Mouse (Mus musculus): ENCODE measurements around the gene H2-DMb2. TPM values are rescaled to one million over a fixed set of nuclear protein-coding genes. Genes with fewer than 3 reads are reported as not detected.
"Not testable (repeated sequence)": the region's sequence is repeated elsewhere in the genome, so short reads cannot be mapped to it uniquely, and the experiment has no call there.

Gene H2-DMb2
- polyA plus RNA-seq, 1 experiment from 2014 or later = 0.24 TPM

DNA sequence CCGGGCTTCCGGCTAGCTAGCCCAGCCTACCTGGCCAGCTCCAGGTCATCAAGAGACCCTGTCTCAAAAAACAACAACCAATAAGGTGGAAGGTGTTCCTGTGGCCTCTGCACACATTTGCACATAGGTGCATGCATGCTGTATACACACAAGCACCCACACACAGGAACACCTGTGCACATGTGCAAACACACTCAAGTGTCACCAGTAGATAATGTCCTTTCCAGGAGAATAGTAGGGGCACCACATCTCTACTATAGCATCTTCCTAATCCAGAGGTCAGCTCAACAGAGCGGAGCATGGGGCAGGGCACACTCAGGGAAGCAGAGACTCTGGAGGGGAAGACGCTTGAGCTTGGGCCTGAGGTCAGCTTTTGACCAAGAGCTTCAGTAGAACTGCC lies 1.1 kb downstream of the H2-DMb2 start:
- H3K27me3 ChIP-seq (ENCODE audit: insufficient read depth, poor library complexity, severe bottlenecking) = peaks cover 24% of the 10 kb centered on the region
- H3K9me3 ChIP-seq; DNase-seq (ENCODE audit: low spot score); H3K4me3 ChIP-seq; H3K36me3 ChIP-seq; H3K27ac ChIP-seq: not testable (repeated sequence)
- WGBS = 89% methylated on average over 4 of the region's 4 CpGs
- H3K4me1 ChIP-seq (replicated peaks) = peaks cover 26% of the 10 kb centered on the region

DNA sequence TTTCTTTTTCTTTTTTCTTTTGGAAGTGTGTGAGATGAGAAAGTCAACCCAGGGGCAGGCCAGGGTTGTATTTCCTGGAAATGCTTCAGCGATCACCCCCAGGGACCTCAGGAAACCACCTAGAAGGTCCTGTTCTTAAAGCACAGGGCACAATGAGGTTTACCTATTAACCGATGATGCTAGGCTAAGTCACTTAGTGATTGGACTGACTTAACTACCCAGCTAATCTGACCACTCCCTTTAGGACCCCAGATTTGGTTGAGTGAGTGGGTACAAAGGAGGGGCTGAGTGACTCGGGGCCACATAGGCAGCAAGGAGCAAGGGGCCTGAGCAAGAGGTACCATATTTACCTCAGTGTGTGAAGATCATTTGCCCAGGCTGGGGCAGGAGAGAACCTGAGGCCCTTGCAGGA lies 1.9 kb downstream of the H2-DMb2 start:
- Histone ChIP-seq H3K9me3 (no peaks in the 10 kb centered on the region), H3K27me3 (ENCODE audit: insufficient read depth, poor library complexity, severe bottlenecking) (peaks cover 16% of the 10 kb centered on the region), H3K36me3 (no peaks in the 10 kb centered on the region), H3K27ac (no peak overlapping the region), H3K4me3 (no peak overlapping the region), H3K4me1 (replicated peaks) (peaks cover 19% of the 10 kb centered on the region)
- no peak for DNase-seq (ENCODE audit: low spot score)
- WGBS = 76% methylated on average over 3 of the region's 3 CpGs

DNA sequence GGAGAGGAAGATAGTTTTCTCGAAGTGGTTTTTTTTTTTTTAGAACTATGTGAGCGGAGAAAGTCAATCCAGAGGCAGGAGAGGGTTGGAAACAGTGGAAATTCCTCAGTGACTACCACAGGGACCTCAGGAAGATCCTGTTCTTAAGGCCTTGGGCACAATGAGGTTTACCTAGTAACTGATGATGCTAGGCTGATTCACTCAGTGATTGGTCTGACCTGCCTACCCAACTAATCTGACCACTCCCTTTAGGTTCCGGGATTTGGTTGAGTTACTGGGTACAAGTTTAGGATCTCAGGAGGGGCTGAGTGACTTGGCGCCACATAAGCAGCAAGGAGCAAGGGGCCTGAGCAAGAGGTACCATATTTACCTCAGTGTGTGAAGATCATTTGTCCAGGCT lies 9.8 kb downstream of the H2-DMb2 start, which contains the start of gene H2-DMb1:
H2-DMb1 (plus strand) TSS at position 150 of the 400 bp plus-strand sequence.
- Histone ChIP-seq H3K27me3 (ENCODE audit: insufficient read depth, poor library complexity, severe bottlenecking) (no peaks in the 10 kb centered on the region), H3K4me3 (no peak within 1 kb of the TSS), H3K36me3 (no peaks in the 10 kb centered on the region), H3K9me3 (no peaks in the 10 kb centered on the region), H3K27ac (no peak within 1 kb of the TSS), H3K4me1 (replicated peaks) (no peaks in the 10 kb centered on the region)
- DNase-seq (ENCODE audit: low spot score) = no peak
- WGBS = 62% methylated on average over 4 of the region's 4 CpGs

DNA sequence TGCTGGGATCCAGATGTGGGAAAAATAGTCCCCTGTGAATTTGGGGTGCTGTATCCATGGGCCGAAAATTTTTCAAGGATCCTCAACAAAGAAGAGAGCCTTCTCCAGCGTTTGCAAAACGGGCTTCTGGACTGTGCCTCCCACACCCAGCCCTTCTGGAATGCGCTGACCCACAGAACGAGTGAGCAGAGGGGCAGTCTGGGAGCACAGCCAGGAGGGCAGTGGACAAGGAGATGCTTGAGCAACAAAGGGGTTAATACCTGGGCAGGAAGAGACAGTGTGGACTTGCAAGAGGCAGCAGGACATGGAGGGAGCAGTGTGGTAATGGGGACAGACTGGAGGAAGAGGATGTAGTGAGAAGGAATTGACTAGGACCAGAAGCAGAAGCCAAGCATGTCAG lies 12.4 kb downstream of the H2-DMb2 start:
- no peaks in the 10 kb centered on the region for H3K27me3 ChIP-seq (ENCODE audit: insufficient read depth, poor library complexity, severe bottlenecking)
- no peak for DNase-seq (ENCODE audit: low spot score)
- H3K9me3 ChIP-seq = no peaks in the 10 kb centered on the region
- H3K27ac ChIP-seq = no peak overlapping the region
- WGBS = 64% methylated on average over 5 of the region's 5 CpGs
- no peaks in the 10 kb centered on the region for H3K4me1 ChIP-seq (replicated peaks)
- no peak overlapping the region for H3K4me3 ChIP-seq
- H3K36me3 ChIP-seq = no peaks in the 10 kb centered on the region

DNA sequence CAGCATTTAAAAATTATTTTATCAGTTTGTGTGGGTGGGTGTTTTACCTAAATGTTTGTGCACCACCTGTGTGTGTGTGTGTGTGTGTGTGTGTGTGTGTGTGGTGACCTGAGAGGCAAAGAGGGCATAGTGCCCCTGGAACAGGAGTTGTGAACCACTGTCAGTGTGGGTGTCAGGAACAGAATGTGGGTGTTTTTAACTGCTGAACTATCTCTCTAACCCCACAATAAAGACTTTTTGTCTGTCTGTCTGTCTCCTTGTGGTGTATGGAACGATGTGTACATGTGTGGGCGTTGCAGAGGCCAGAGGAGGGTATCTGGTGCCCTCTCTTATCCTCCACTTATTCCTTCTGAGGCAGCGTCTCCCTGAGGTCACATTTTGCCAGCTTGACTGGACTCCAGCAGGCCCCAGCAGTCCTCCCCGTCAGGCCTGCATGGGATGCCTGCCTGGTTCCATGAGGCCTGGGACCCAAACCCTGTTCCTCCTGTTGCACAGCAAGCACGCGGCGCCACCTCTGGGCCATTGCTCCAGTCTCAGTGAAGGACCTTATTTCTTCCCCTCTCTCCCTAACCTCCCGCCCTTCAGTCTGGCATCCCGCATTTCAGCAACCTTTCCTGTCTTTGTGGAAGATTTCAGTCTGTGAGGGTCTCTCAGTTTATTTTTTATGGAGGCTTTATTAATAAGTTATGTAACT lies 21.2 kb downstream of the H2-DMb2 start:
- Histone ChIP-seq H3K4me1 (replicated peaks) (no peaks in the 10 kb centered on the region), H3K9me3 (0 out of 2 replicates have a peak, but pooled peaks cover 4% of the 10 kb centered on the region)
- DNase-seq (ENCODE audit: low spot score) = no peak

DNA sequence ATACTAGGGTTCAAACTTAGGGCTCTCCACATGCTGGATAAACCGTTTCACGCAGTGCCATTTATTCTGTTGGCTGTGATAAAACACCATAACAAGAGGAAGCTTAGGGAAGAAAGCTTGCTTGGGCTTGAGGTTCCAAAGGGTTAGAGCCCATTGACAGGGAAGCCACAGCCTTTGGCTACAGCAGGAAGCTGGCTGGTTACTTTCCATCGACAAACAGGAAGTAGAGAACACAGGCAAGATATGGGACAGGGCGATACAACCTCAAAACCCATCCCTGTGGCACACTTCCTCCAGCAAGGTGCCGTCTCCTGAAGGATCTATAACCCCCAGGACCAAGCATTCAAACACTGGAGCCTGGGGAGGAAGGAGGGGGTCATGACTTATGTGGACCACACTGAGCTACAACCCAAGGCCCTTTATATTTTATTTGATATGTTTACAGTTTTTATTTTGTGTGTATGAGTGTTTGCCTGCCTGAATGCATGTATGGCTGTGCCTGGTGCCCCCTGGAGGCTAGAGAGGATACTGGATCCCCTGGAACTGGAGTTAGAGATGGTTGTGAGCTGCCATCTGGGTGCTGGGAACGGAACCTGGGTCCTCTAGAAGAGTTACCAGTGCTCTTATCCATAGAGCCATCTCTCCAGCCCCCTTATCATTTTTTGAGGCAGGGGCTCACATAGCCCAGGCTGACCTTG lies 22.1 kb downstream of the H2-DMb2 start:
- 86% methylated on average over 6 of the region's 6 CpGs for WGBS
- Histone ChIP-seq H3K9me3 (0 out of 2 replicates have a peak, but pooled peaks cover 4% of the 10 kb centered on the region), H3K4me3 (no peak overlapping the region), H3K27ac (no peak overlapping the region), H3K4me1 (replicated peaks) (no peaks in the 10 kb centered on the region), H3K27me3 (ENCODE audit: insufficient read depth, poor library complexity, severe bottlenecking) (no peaks in the 10 kb centered on the region; the same call in 1 of the 2 replicates), H3K36me3 (no peaks in the 10 kb centered on the region)
- no peak for DNase-seq (ENCODE audit: low spot score)

More for the DNA sequence above, 21.2 kb downstream of the H2-DMb2 start:
- Histone ChIP-seq H3K27ac (no peak overlapping the region), H3K4me3 (no peak overlapping the region), H3K36me3 (no peaks in the 10 kb centered on the region), H3K27me3 (ENCODE audit: insufficient read depth, poor library complexity, severe bottlenecking) (no peaks in the 10 kb centered on the region; the same call in 1 of the 2 replicates)
- 40% methylated on average over 9 of the region's 9 CpGs for WGBS

DNA sequence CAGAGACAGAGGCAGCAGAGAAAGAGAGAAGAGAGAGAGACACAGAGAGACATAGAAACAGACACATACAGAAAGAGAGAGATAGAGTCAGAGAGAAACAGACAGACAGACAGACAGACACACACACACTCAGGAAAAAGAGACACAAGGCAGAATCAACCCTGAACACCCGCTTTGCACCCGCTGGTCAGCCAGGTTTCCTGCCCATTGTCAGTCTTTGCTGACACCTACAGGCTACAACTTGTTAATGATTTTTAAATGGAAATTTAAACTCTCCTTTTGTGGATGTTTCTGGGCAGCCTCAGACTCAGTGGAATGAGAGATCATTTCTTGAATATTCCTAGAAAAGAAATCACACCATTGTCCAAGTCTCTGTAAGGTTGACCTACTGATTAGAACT lies 26.2 kb downstream of the H2-DMb2 start:
- Histone ChIP-seq H3K4me3 (no peak overlapping the region), H3K36me3 (no peaks in the 10 kb centered on the region), H3K4me1 (replicated peaks) (no peaks in the 10 kb centered on the region), H3K9me3 (peaks cover 12% of the 10 kb centered on the region; the same call in 1 of the 2 replicates), H3K27me3 (ENCODE audit: insufficient read depth, poor library complexity, severe bottlenecking) (no peaks in the 10 kb centered on the region; the same call in 1 of the 2 replicates), H3K27ac (no peak overlapping the region)
- DNase-seq (ENCODE audit: low spot score) = peak; percentile 37
- 6% methylated on average over 2 of the region's 2 CpGs for WGBS

DNA sequence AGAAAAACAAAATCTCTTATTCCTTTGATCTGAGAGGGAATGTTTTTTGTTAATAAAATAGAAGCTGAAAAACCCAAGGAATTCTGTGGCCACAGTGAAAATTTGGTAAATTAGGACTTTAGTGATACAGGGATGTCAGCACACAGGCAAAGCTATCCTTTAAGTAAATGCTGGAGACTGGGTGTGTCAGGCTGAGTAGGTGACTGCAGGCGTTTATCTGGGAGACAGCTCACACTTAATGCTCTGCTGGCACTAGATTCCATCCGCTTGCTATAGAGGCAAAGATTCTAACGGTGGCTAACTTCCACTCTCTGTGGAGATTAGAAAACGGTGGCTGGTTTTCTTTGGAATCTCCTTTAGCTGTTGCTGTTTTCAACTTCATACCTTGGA lies 27.4 kb downstream of the H2-DMb2 start:
- Histone ChIP-seq H3K9me3 (peaks cover 10% of the 10 kb centered on the region; the same call in 1 of the 2 replicates), H3K4me3 (no peak overlapping the region), H3K27me3 (ENCODE audit: insufficient read depth, poor library complexity, severe bottlenecking) (no peaks in the 10 kb centered on the region; the same call in 1 of the 2 replicates), H3K36me3 (no peaks in the 10 kb centered on the region), H3K27ac (no peak overlapping the region), H3K4me1 (replicated peaks) (no peaks in the 10 kb centered on the region)
- 31% methylated on average over 4 of the region's 4 CpGs for WGBS
- no peak for DNase-seq (ENCODE audit: low spot score)

DNA sequence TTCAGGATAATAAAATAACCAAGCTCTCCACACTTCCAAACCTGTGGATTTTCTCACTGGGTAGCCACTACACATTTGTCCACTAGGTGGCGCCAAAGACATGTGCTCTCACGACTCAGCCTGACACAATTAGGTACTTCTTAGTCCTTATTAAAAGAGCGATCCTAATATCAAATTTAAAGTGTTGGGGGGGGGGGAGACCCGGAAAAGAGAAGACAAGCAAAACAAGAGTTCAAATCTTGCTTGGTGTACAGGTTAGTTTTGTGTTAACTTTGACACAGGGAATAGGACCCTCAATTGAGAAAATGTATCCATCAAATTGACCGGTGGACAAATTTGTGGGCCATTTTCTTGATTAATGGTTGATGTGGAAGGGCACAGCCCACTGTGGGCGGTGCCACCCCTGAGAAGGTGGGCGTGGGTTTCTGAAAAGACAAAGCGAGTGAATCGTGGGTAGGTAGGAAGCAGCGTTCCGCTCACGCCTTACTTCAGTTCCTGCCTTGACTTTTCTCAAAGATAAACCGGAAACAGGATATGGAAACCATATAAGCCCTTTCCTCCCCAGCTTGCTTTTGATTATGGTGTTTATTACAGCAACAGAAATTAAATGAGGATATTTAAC lies 27.9 kb downstream of the H2-DMb2 start:
- H3K9me3 ChIP-seq = peaks cover 7% of the 10 kb centered on the region; the same call in 1 of the 2 replicates
- no peak overlapping the region for H3K4me3 ChIP-seq
- H3K36me3 ChIP-seq = no peaks in the 10 kb centered on the region
- peak; percentile 67 for DNase-seq (ENCODE audit: low spot score)
- H3K27ac ChIP-seq = no peak overlapping the region
- H3K4me1 ChIP-seq (replicated peaks) = no peaks in the 10 kb centered on the region
- H3K27me3 ChIP-seq (ENCODE audit: insufficient read depth, poor library complexity, severe bottlenecking) = no peaks in the 10 kb centered on the region; the same call in 1 of the 2 replicates
- 46% methylated on average over 13 of the region's 13 CpGs for WGBS

DNA sequence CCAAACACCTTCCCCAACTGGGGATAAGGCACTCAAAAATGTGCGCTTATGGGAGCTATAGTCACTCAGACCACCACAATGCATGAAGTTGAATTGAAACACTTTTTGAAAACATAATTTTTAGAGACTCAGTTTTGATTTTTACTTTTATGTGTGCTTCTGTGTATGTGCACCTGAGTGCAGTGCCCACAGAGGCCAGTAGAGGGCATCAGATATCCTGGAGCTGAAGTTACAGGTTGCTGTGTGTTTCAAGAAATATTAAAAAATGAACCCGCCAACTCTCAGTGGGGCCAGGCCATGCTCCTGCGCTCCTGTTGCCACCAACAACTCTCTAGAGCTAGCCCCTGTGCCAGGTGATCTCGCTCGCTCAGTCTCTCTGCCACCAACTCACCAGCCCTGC lies 29.4 kb downstream of the H2-DMb2 start:
- H3K27me3 ChIP-seq (ENCODE audit: insufficient read depth, poor library complexity, severe bottlenecking) = no peaks in the 10 kb centered on the region; the same call in 1 of the 2 replicates
- no peak overlapping the region for H3K4me3 ChIP-seq
- DNase-seq (ENCODE audit: low spot score) = no peak
- no peaks in the 10 kb centered on the region for H3K4me1 ChIP-seq (replicated peaks)
- WGBS = 96% methylated on average over 5 of the region's 5 CpGs
- no peak overlapping the region for H3K27ac ChIP-seq
- H3K36me3 ChIP-seq = no peaks in the 10 kb centered on the region
- H3K9me3 ChIP-seq = peaks cover 17% of the 10 kb centered on the region

DNA sequence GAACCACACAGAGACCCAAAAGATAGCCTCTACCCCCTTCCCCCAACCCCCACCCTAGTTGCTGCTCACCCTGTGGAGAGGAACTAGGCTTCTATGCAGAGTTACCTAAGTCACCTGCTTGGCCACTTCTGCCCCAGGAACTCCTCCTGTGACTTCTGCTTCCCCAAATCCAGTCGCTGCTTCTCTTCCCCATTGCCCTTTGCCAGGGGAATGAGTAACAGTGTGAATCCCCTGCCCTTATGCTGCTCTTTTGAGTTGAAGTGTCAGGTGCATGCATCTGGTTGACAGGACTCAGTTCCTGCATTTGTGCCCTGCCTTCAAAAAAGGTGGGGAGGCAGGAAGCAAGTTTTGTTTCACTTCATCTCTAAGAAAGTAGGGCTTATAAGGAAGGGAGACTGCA lies 31.0 kb downstream of the H2-DMb2 start:
- Histone ChIP-seq H3K4me3 (no peak overlapping the region), H3K27ac (no peak overlapping the region), H3K27me3 (ENCODE audit: insufficient read depth, poor library complexity, severe bottlenecking) (no peaks in the 10 kb centered on the region; the same call in 1 of the 2 replicates), H3K36me3 (no peaks in the 10 kb centered on the region), H3K9me3 (peaks cover 21% of the 10 kb centered on the region), H3K4me1 (replicated peaks) (no peaks in the 10 kb centered on the region)
- 58% methylated on average over 1 of the region's 1 CpGs for WGBS
- DNase-seq (ENCODE audit: low spot score) = no peak

DNA sequence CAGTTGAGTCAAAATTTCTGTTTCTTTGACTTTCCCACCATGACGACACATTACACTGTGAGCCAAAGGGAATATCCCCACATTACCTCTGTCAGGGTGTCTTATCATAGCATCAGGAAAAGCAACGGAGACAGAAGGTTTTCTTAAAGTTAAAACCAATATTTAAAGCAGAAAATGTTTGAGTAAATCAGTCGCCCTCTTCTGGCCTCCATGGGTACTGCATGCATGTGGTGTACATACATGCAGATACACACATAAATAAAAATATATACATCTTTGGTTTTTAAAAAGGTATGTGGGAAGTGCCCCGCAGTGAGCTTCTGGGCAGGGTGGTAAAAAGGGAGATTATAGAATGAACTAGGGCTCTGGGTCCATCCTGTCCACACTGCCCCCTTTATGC lies 34.1 kb downstream of the H2-DMb2 start:
- 71% methylated on average over 4 of the region's 4 CpGs for WGBS
- H3K4me3 ChIP-seq = no peak overlapping the region

DNA sequence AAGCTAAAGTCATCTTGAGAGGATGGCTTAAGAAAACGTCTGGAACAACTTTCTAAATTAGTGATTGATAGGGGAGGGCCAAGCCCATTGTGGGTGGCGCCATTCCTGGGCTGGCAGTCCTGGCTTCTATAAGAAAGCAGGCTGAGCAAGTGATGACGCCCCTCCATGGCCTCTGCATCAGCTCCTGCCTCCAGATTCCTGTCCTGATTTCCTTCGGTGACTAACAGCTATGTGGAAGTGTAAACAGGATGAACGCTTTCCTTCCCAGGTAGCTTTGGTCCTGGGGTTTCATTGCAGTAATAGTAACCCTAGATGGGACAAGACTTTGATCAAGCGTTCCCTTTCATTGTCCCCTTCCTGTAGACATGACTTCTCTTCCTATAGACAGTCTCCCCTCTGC lies 35.9 kb downstream of the H2-DMb2 start:
- no peak for DNase-seq (ENCODE audit: low spot score)
- H3K27ac ChIP-seq = no peak overlapping the region
- no peaks in the 10 kb centered on the region for H3K36me3 ChIP-seq
- no peak overlapping the region for H3K4me3 ChIP-seq
- no peaks in the 10 kb centered on the region for H3K4me1 ChIP-seq (replicated peaks)
- peaks cover 13% of the 10 kb centered on the region for H3K9me3 ChIP-seq
- 66% methylated on average over 6 of the region's 6 CpGs for WGBS
- H3K27me3 ChIP-seq (ENCODE audit: insufficient read depth, poor library complexity, severe bottlenecking) = peaks cover 12% of the 10 kb centered on the region

More for the DNA sequence above, 34.1 kb downstream of the H2-DMb2 start:
- DNase-seq (ENCODE audit: low spot score) = no peak
- Histone ChIP-seq H3K9me3 (peaks cover 20% of the 10 kb centered on the region), H3K27ac (no peak overlapping the region), H3K36me3 (no peaks in the 10 kb centered on the region), H3K27me3 (ENCODE audit: insufficient read depth, poor library complexity, severe bottlenecking) (peaks cover 2% of the 10 kb centered on the region; the same call in 1 of the 2 replicates), H3K4me1 (replicated peaks) (no peaks in the 10 kb centered on the region)
